9 mouse cellular contexts compared by ENCODE assay signal in the genomic region with DNA sequence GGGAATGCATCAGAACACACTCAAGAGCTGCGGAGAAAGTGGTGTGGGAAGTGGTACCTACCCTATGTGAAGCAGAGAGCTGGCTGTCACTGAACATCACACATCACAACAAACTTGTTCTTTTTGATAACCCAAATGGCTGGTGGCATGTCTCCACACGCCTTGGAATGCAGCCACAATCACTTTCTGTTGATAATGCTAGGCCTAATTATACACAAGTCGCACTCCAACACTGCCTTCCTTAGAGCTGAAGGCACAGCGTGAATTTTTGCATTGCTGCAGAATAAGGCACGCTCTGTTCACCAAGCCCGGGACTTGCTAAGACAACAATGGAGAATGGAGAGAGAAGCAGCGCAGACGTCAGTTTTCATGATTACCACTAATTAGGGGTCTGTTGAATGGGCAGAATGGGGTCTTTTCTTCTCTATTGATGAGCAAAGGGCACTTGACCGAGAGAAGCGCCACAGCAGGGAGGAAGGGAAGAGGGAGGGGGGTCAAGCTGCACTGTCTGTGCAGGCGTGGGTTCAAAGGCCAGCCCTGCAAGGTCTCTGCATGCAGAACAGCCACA.
A peak's percentile ranks its signal among the peaks of the same experiment; 100 is the strongest.
DNase-seq lines count a peak whose midpoint lies in the region; ATAC-seq and TF ChIP-seq lines count a peak whose summit lies in the region.
"Had no signal": no experiment of that assay in that cellular context is flagged by ENCODE, and none has a peak within 500 bp of the region (broad histone marks: within the 10 kb centered on the region; RNA-seq: fewer than 3 reads in every experiment).

No protein-coding gene starts in this region.

- no peak for TF ChIP-seq POLR2A in limb, embryonic 14.5 days (IDR thresholded peaks at IDR 0.05; ENCODE audit: borderline replicate concordance, extremely low read depth, insufficient read depth, insufficient read length)

- H3K4me3 ChIP-seq in forebrain, embryonic 14.5 days (ENCODE audit: low read depth, low read length): no peak overlapping the region
- no peak overlapping the region for H3K4me3 ChIP-seq in hindbrain, embryonic 16.5 days (ENCODE audit: low read length)
- no peak overlapping the region for H3K4me3 ChIP-seq in limb, embryonic 14.5 days (replicated peaks; ENCODE audit: low read length)
- H3K4me3 ChIP-seq: limb, embryonic 15.5 days had no signal

- H3K4me1 ChIP-seq in forebrain, embryonic 14.5 days (ENCODE audit: control insufficient read depth, insufficient read depth, low read length): peaks cover 15% of the 10 kb centered on the region
- H3K4me1 ChIP-seq in hindbrain, embryonic 16.5 days (ENCODE audit: control insufficient read depth, insufficient read depth, low read depth, low read length): peaks cover 4% of the 10 kb centered on the region
- H3K4me1 ChIP-seq in limb, embryonic 14.5 days (ENCODE audit: control insufficient read depth, insufficient read depth, low read length): peaks cover 40% of the 10 kb centered on the region

- peak; percentile 9 for DNase-seq in cerebellum, adult 11-12 months
- no peak for DNase-seq in cerebellum, adult 11 months
- peak; percentile 93 for DNase-seq in forebrain, embryonic 14.5 days (ENCODE audit: low spot score)
- peak; percentile 20 for DNase-seq in limb, embryonic 14.5 days (ENCODE audit: low spot score)
- DNase-seq in gastrocnemius, postnatal 4 days (ENCODE audit: low spot score in 2 of 2): no peak
- no peak for DNase-seq in thymus, postnatal 0 days (ENCODE audit: low spot score)
- no peak for DNase-seq in c-Kit-positive CD71-positive TER-119-positive erythroid progenitor cells, embryonic 14.5 days (ENCODE audit: low spot score)

- H3K4me2 ChIP-seq in forebrain, embryonic 14.5 days (ENCODE audit: low read length): peak overlapping the region; percentile 12; the same call in 1 of the 2 replicates
- no peak overlapping the region for H3K4me2 ChIP-seq in hindbrain, embryonic 16.5 days (ENCODE audit: low read length)
- no peak overlapping the region for H3K4me2 ChIP-seq in limb, embryonic 14.5 days (replicated peaks; ENCODE audit: low read depth, low read length, severe bottlenecking)
- H3K4me2 ChIP-seq: limb, embryonic 15.5 days had no signal

- no peaks in the 10 kb centered on the region for H3K27me3 ChIP-seq in forebrain, embryonic 14.5 days (replicated peaks; ENCODE audit: control insufficient read depth, insufficient read depth, low read length)
- no peaks in the 10 kb centered on the region for H3K27me3 ChIP-seq in hindbrain, embryonic 16.5 days (replicated peaks; ENCODE audit: control insufficient read depth, insufficient read depth, low read length)
- H3K27me3 ChIP-seq in limb, embryonic 14.5 days (ENCODE audit: control insufficient read depth, insufficient read depth, low read length): no peaks in the 10 kb centered on the region
- H3K27me3 ChIP-seq: limb, embryonic 15.5 days had no signal

- H3K36me3 ChIP-seq in forebrain, embryonic 14.5 days (ENCODE audit: control insufficient read depth, insufficient read depth, low read length): no peaks in the 10 kb centered on the region
- no peaks in the 10 kb centered on the region for H3K36me3 ChIP-seq in hindbrain, embryonic 16.5 days (ENCODE audit: control insufficient read depth, insufficient read depth, low read length)
- no peaks in the 10 kb centered on the region for H3K36me3 ChIP-seq in limb, embryonic 14.5 days (ENCODE audit: control insufficient read depth, insufficient read depth, low read length)
- H3K36me3 ChIP-seq: limb, embryonic 15.5 days had no signal

- H3K9ac ChIP-seq in forebrain, embryonic 14.5 days (ENCODE audit: low read length): no peak overlapping the region
- H3K9ac ChIP-seq in hindbrain, embryonic 16.5 days (ENCODE audit: low read depth, low read length): no peak overlapping the region
- no peak overlapping the region for H3K9ac ChIP-seq in limb, embryonic 14.5 days (ENCODE audit: low read depth, low read length, severe bottlenecking)
- H3K9ac ChIP-seq: limb, embryonic 15.5 days had no signal

- no peaks in the 10 kb centered on the region for H3K9me3 ChIP-seq in forebrain, embryonic 14.5 days (replicated peaks; ENCODE audit: control insufficient read depth, low read length)
- no peaks in the 10 kb centered on the region for H3K9me3 ChIP-seq in hindbrain, embryonic 16.5 days (ENCODE audit: control insufficient read depth, low read length)
- no peaks in the 10 kb centered on the region for H3K9me3 ChIP-seq in limb, embryonic 14.5 days (ENCODE audit: control insufficient read depth, low read length)
- H3K9me3 ChIP-seq: limb, embryonic 15.5 days had no signal

- WGBS in forebrain, embryonic 14.5 days: 1% methylated on average over 11 of the region's 11 CpGs
- WGBS in hindbrain, embryonic 16.5 days: 15% methylated on average over 11 of the region's 11 CpGs
- WGBS in limb, embryonic 14.5 days: 54% methylated on average over 10 of the region's 11 CpGs

- ATAC-seq in forebrain, embryonic 14.5 days: peak; percentile 97
- ATAC-seq in hindbrain, embryonic 16.5 days: peak; percentile 86
- no peak for ATAC-seq in limb, embryonic 14.5 days (ENCODE audit: low FRiP score, low read depth)

- H3K27ac ChIP-seq in forebrain, embryonic 14.5 days (ENCODE audit: low read depth, low read length): 0 out of 2 replicates have a peak overlapping the region, but pooled peaks have one; percentile 10
- no peak overlapping the region for H3K27ac ChIP-seq in hindbrain, embryonic 16.5 days (ENCODE audit: low read depth, low read length)
- H3K27ac ChIP-seq in limb, embryonic 14.5 days (replicated peaks; ENCODE audit: low read depth, low read length): no peak overlapping the region

Comparison
In these comparisons a context has a peak if more than half of its experiments do, and no peak if none do; other contexts are left out.
1. DNase-seq: peak in cerebellum, adult 11-12 months (single experiment), forebrain, embryonic 14.5 days (single experiment) and limb, embryonic 14.5 days (single experiment); none in cerebellum, adult 11 months (single experiment), gastrocnemius, postnatal 4 days (0 of 2), thymus, postnatal 0 days (single experiment) and c-Kit-positive CD71-positive TER-119-positive erythroid progenitor cells, embryonic 14.5 days (single experiment).